Mouse (Mus musculus): Measurements from ENCODE around the gene A630089N07Rik. TPM values are rescaled to one million over a fixed set of nuclear protein-coding genes. Genes with fewer than 3 reads are reported as not detected.
"Not testable (repeated sequence)": the region's sequence is repeated elsewhere in the genome, so short reads cannot be mapped to it uniquely, and the experiment has no call there.

Gene A630089N07Rik
- polyA plus RNA-seq (2014; fragmentation: Nextera tagmentation; extraction: Ambion mirVana) = 24.9 and 29.5 TPM in 2 replicates

GRCm38 (mm10) chr16:98081889-98082818, at the start of gene A630089N07Rik:
A630089N07Rik (minus strand) TSS chr16:98082450.
- H3K9me3 ChIP-seq (ENCODE audit: control insufficient read depth, low read depth, low read length); H3K36me3 ChIP-seq (ENCODE audit: control insufficient read depth, insufficient read depth, low read length); H3K4me1 ChIP-seq (ENCODE audit: control insufficient read depth, insufficient read depth, low read length); H3K27me3 ChIP-seq (ENCODE audit: control insufficient read depth, insufficient read depth, low read length): not testable (repeated sequence)
- Histone ChIP-seq H3K27ac (ENCODE audit: low read length) (peak within 1 kb of the TSS; percentile 75), H3K4me2 (replicated peaks; ENCODE audit: low read depth, low read length) (peak within 1 kb of the TSS; percentile 55), H3K9ac (replicated peaks; ENCODE audit: low read depth, low read length) (peak within 1 kb of the TSS; percentile 40; the same call in 1 of the 2 replicates), H3K4me3 (ENCODE audit: low read depth, low read length) (peak within 1 kb of the TSS; percentile 66)
- ATAC-seq (ENCODE audit: insufficient number of reproducible peaks, insufficient read depth, low FRiP score, low read depth) = peak; percentile 96
- WGBS = 1% methylated on average over 25 of the region's 25 CpGs

- no peaks in the 10 kb centered on the region for H3K36me3 ChIP-seq (ENCODE audit: control insufficient read depth, insufficient read depth, low read length)
- H3K4me2 ChIP-seq (replicated peaks; ENCODE audit: low read depth, low read length) = no peak overlapping the region
- H3K27ac ChIP-seq (ENCODE audit: low read length) = no peak overlapping the region
- no peaks in the 10 kb centered on the region for H3K27me3 ChIP-seq (ENCODE audit: control insufficient read depth, insufficient read depth, low read length)
- no peak for ATAC-seq (ENCODE audit: insufficient number of reproducible peaks, insufficient read depth, low FRiP score, low read depth)
- no peak overlapping the region for H3K4me3 ChIP-seq (ENCODE audit: low read depth, low read length)
- H3K4me1 ChIP-seq (ENCODE audit: control insufficient read depth, insufficient read depth, low read length) = no peaks in the 10 kb centered on the region
- no peak overlapping the region for H3K9ac ChIP-seq (replicated peaks; ENCODE audit: low read depth, low read length)
- H3K9me3 ChIP-seq (ENCODE audit: control insufficient read depth, low read depth, low read length) = no peaks in the 10 kb centered on the region; the same call in 1 of the 2 replicates
- WGBS = 97% methylated on average over 11 of the region's 11 CpGs
Measured at GRCm38 (mm10) chr16:98107109-98107508, 24.9 kb upstream of the A630089N07Rik start.

- Histone ChIP-seq H3K9ac (replicated peaks; ENCODE audit: low read depth, low read length) (peak overlapping the region; percentile 40; the same call in 1 of the 2 replicates), H3K27ac (ENCODE audit: low read length) (peak overlapping the region; percentile 75; the same call in 1 of the 2 replicates), H3K4me3 (ENCODE audit: low read depth, low read length) (peak overlapping the region; percentile 66), H3K4me2 (replicated peaks; ENCODE audit: low read depth, low read length) (peak overlapping the region; percentile 55)
- peak; percentile 42; the same call in 1 of the 2 replicates for ATAC-seq (ENCODE audit: insufficient number of reproducible peaks, insufficient read depth, low FRiP score, low read depth)
- H3K36me3 ChIP-seq (ENCODE audit: control insufficient read depth, insufficient read depth, low read length); H3K4me1 ChIP-seq (ENCODE audit: control insufficient read depth, insufficient read depth, low read length); H3K27me3 ChIP-seq (ENCODE audit: control insufficient read depth, insufficient read depth, low read length); H3K9me3 ChIP-seq (ENCODE audit: control insufficient read depth, low read depth, low read length): not testable (repeated sequence)
- WGBS = under 1% methylated on average over 9 of the region's 9 CpGs
Measured at GRCm38 (mm10) chr16:98081550-98081888, 731 bp downstream of the A630089N07Rik start.

GRCm38 (mm10) chr16:98081140-98081539, 1.1 kb downstream of the A630089N07Rik start:
- H3K36me3 ChIP-seq (ENCODE audit: control insufficient read depth, insufficient read depth, low read length); H3K27me3 ChIP-seq (ENCODE audit: control insufficient read depth, insufficient read depth, low read length); H3K4me1 ChIP-seq (ENCODE audit: control insufficient read depth, insufficient read depth, low read length); ATAC-seq (ENCODE audit: insufficient number of reproducible peaks, insufficient read depth, low FRiP score, low read depth); H3K27ac ChIP-seq (ENCODE audit: low read length); H3K9ac ChIP-seq (replicated peaks; ENCODE audit: low read depth, low read length); H3K9me3 ChIP-seq (ENCODE audit: control insufficient read depth, low read depth, low read length): not testable (repeated sequence)
- Histone ChIP-seq H3K4me2 (replicated peaks; ENCODE audit: low read depth, low read length) (peak overlapping the region; percentile 55), H3K4me3 (ENCODE audit: low read depth, low read length) (peak overlapping the region; percentile 66)
- WGBS = 90% methylated on average over 1 of the region's 1 CpGs

GRCm38 (mm10) chr16:98079382-98079781, 2.9 kb downstream of the A630089N07Rik start:
- not testable (repeated sequence) for H3K4me2 ChIP-seq (replicated peaks; ENCODE audit: low read depth, low read length); H3K27me3 ChIP-seq (ENCODE audit: control insufficient read depth, insufficient read depth, low read length); H3K27ac ChIP-seq (ENCODE audit: low read length); H3K36me3 ChIP-seq (ENCODE audit: control insufficient read depth, insufficient read depth, low read length); H3K4me3 ChIP-seq (ENCODE audit: low read depth, low read length); H3K4me1 ChIP-seq (ENCODE audit: control insufficient read depth, insufficient read depth, low read length); H3K9ac ChIP-seq (replicated peaks; ENCODE audit: low read depth, low read length); ATAC-seq (ENCODE audit: insufficient number of reproducible peaks, insufficient read depth, low FRiP score, low read depth); H3K9me3 ChIP-seq (ENCODE audit: control insufficient read depth, low read depth, low read length)
- WGBS = 84% methylated on average over 3 of the region's 3 CpGs

- H3K9ac ChIP-seq (replicated peaks; ENCODE audit: low read depth, low read length) = no peak overlapping the region
- ATAC-seq (ENCODE audit: insufficient number of reproducible peaks, insufficient read depth, low FRiP score, low read depth) = no peak
- H3K9me3 ChIP-seq (ENCODE audit: control insufficient read depth, low read depth, low read length) = peaks cover 7% of the 10 kb centered on the region; the same call in 1 of the 2 replicates
- H3K27ac ChIP-seq (ENCODE audit: low read length) = no peak overlapping the region
- H3K4me3 ChIP-seq (ENCODE audit: low read depth, low read length) = no peak overlapping the region
- no peaks in the 10 kb centered on the region for H3K27me3 ChIP-seq (ENCODE audit: control insufficient read depth, insufficient read depth, low read length)
- H3K4me2 ChIP-seq (replicated peaks; ENCODE audit: low read depth, low read length) = no peak overlapping the region
- H3K36me3 ChIP-seq (ENCODE audit: control insufficient read depth, insufficient read depth, low read length) = no peaks in the 10 kb centered on the region
- WGBS = 85% methylated on average over 2 of the region's 2 CpGs
- H3K4me1 ChIP-seq (ENCODE audit: control insufficient read depth, insufficient read depth, low read length) = no peaks in the 10 kb centered on the region
Measured at GRCm38 (mm10) chr16:98041676-98042075, 40.6 kb downstream of the A630089N07Rik start.

GRCm38 (mm10) chr16:98034971-98035370, 47.3 kb downstream of the A630089N07Rik start:
- H3K9me3 ChIP-seq (ENCODE audit: control insufficient read depth, low read depth, low read length) = not testable (repeated sequence)
- 94% methylated on average over 2 of the region's 2 CpGs for WGBS

GRCm38 (mm10) chr16:98026186-98026585, 56.1 kb downstream of the A630089N07Rik start:
- not testable (repeated sequence) for H3K4me2 ChIP-seq (replicated peaks; ENCODE audit: low read depth, low read length); H3K27ac ChIP-seq (ENCODE audit: low read length); H3K9me3 ChIP-seq (ENCODE audit: control insufficient read depth, low read depth, low read length); H3K36me3 ChIP-seq (ENCODE audit: control insufficient read depth, insufficient read depth, low read length); H3K27me3 ChIP-seq (ENCODE audit: control insufficient read depth, insufficient read depth, low read length); ATAC-seq (ENCODE audit: insufficient number of reproducible peaks, insufficient read depth, low FRiP score, low read depth); H3K4me3 ChIP-seq (ENCODE audit: low read depth, low read length); H3K4me1 ChIP-seq (ENCODE audit: control insufficient read depth, insufficient read depth, low read length); H3K9ac ChIP-seq (replicated peaks; ENCODE audit: low read depth, low read length)
- WGBS = 73% methylated on average over 8 of the region's 8 CpGs

More at GRCm38 (mm10) chr16:98034971-98035370, 47.3 kb downstream of the A630089N07Rik start:
- H3K4me3 ChIP-seq (ENCODE audit: low read depth, low read length); H3K9ac ChIP-seq (replicated peaks; ENCODE audit: low read depth, low read length); H3K27me3 ChIP-seq (ENCODE audit: control insufficient read depth, insufficient read depth, low read length); ATAC-seq (ENCODE audit: insufficient number of reproducible peaks, insufficient read depth, low FRiP score, low read depth); H3K4me2 ChIP-seq (replicated peaks; ENCODE audit: low read depth, low read length); H3K36me3 ChIP-seq (ENCODE audit: control insufficient read depth, insufficient read depth, low read length); H3K27ac ChIP-seq (ENCODE audit: low read length); H3K4me1 ChIP-seq (ENCODE audit: control insufficient read depth, insufficient read depth, low read length): not testable (repeated sequence)

Measured in stomach, embryonic 14.5 days (tissue).